Mouse (Mus musculus) midbrain, postnatal 0 days (tissue): ENCODE results near the gene Traf2. TPM values are rescaled to one million over a fixed set of nuclear protein-coding genes. Genes with fewer than 3 reads are reported as not detected.

ENCODE experiments used
- ATAC-seq: fragments of 200-750 bp; cut with Nextera tagmentation; 2 replicates; pipeline ENCODE4 v1.8.0; 2017; ENCODE audit warnings: moderate number of reproducible peaks, mild to moderate bottlenecking, moderate TSS enrichment, moderate library complexity; ENCODE audit not compliant: low FRiP score
- DNase-seq: peaks from one replicate; pipeline ENCODE4 v3.0.0-alpha.2; 2015; ENCODE audit warnings: low spot score
- H3K27ac ChIP-seq: fragments of 300-500 bp; sonication (generic); 2 replicates; pipeline ENCODE4 v1.5.1; 2014; ENCODE audit warnings: low read depth, mild to moderate bottlenecking, low read length, mixed read lengths
- H3K27me3 ChIP-seq: fragments of 300-500 bp; sonication (generic); 2 replicates; pipeline ENCODE4 v1.6.1; 2014; ENCODE audit warnings: low read length, control low read depth, mixed read lengths; ENCODE audit not compliant: insufficient read depth
- H3K36me3 ChIP-seq: fragments of 300-500 bp; sonication (generic); 2 replicates; pipeline ENCODE4 v1.6.1; 2014; ENCODE audit warnings: low read length, control low read depth, mixed read lengths; ENCODE audit not compliant: insufficient read depth
- H3K4me1 ChIP-seq: fragments of 300-500 bp; sonication (generic); 2 replicates; pipeline ENCODE4 v1.6.1; 2014; ENCODE audit warnings: mild to moderate bottlenecking, control low read depth, antibody characterized with exemption, low read length, mixed read lengths; ENCODE audit not compliant: insufficient read depth
- H3K4me2 ChIP-seq: fragments of 300-500 bp; sonication (generic); 2 replicates; pipeline ENCODE4 v1.6.1; 2014; ENCODE audit warnings: low read depth, mild to moderate bottlenecking, low read length, mixed read lengths; ENCODE audit not compliant: poor library complexity, severe bottlenecking
- H3K4me3 ChIP-seq: fragments of 300-500 bp; sonication (generic); 2 replicates; pipeline ENCODE4 v1.5.1; 2014; ENCODE audit warnings: low read depth, mild to moderate bottlenecking, low read length, moderate library complexity
- H3K9ac ChIP-seq: fragments of 300-500 bp; sonication (generic); replicated peaks from 2 replicates; pipeline ENCODE4 v1.6.1; 2014; ENCODE audit warnings: mild to moderate bottlenecking, low read length, moderate library complexity, mixed read lengths; ENCODE audit not compliant: poor library complexity, severe bottlenecking
- H3K9me3 ChIP-seq: fragments of 300-500 bp; sonication (generic); 2 replicates; pipeline ENCODE4 v1.6.1; 2016; ENCODE audit warnings: low read length, control low read depth
- CTCF ChIP-seq: IDR thresholded peaks from 2 replicates; pipeline ENCODE4 v1.5.1; 2016; ENCODE audit warnings: antibody characterized with exemption, mild to moderate bottlenecking
- WGBS: fragments of 180-500 bp; shearing (Covaris S2); extraction: QIAGEN DNeasy Blood & Tissue Kit; methylation state at CpG from one replicate; pipeline ENCODE4 v1.1.7; 2014; 5-methylcytosine and 5-hydroxymethylcytosine counted together
- polyA plus RNA-seq: library from polyadenylated mRNA; unstranded; fragments of >200 nt; fragmentation: Nextera tagmentation; extraction: Ambion mirVana; gene quantifications from 2 replicates; pipeline ENCODE4 v1.2.1, GENCODE M21; 2015
- total RNA-seq: library from RNA; depleted of rRNA; stranded (reverse); fragments of >200 nt; gene quantifications from 2 replicates; pipeline ENCODE4 v1.2.3, GENCODE M21; 2014

Gene Traf2
- total and polyA plus RNA-seq, 2 experiments from 2014 or later, result 5.5 to 7.0 TPM

DNA sequence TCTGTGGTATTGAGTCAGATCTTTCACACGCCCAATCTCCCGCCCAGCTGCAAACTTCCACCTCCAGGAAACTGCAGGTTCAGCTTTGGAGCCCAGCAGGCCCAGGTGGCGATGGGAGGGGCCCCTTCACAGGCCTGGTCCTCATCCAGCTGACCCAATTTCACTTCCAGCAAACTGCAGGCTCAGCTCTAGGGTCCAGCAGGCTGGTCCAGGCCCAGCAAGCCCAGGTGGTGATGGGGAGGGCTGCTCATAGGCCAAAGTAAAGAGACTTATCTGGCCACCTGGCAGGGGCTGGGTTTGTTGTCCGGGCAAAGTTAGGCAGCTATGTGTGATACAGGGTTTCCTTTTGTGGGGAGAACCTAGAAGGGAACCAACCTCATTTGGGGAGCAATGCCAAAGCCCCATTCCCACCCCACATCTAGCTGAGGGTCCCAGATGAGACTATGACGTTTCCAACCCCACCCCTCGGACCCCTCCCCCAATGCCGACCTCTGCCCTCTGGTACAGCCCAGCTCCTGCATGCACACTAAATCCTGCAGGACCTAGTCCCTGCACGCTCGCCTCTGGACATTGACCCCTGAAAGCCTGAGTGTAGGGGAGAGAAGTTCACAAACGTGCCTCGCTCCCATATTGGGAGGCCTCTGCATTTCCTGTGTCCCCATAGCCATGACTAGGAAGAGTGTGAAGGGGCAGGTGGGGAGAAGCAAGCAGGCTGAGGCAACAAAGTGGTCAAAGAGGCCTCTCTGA, 61.7 kb downstream of the Traf2 start:
- TF ChIP-seq CTCF, result no peak
- Histone ChIP-seq H3K27me3 (no peaks in the 10 kb centered on the region), H3K9me3 (no peaks in the 10 kb centered on the region), H3K4me2 (no peak overlapping the region), H3K9ac (no peak overlapping the region), H3K36me3 (no peaks in the 10 kb centered on the region), H3K4me1 (no peaks in the 10 kb centered on the region), H3K4me3 (no peak overlapping the region), H3K27ac (no peak overlapping the region)
- no peak for ATAC-seq
- DNase-seq, result peak; percentile 19
- 65% methylated on average over 11 of the region's 11 CpGs for WGBS

DNA sequence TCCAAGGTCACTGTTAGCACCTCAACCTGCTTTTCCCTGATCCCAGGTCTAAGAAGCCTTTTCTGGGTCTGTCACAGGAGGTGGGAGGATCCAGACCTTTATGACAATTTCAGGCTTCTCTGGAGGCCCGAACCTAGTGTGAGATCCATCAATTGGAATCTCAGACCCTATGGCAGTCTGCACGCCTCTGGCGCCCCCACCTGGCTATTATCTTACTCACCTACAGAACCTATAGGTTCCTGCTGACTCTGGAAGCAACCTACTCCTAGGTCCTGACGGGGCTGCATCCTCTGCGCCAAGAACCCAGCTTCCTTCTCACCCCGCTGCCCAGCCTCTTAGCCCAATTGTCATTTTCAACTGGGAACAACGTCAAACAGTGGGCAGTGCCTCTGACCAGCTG, 63.8 kb downstream of the Traf2 start:
- H3K27ac ChIP-seq, result no peak overlapping the region
- no peaks in the 10 kb centered on the region for H3K36me3 ChIP-seq
- H3K9me3 ChIP-seq, result no peaks in the 10 kb centered on the region
- no peak overlapping the region for H3K9ac ChIP-seq
- no peak for DNase-seq
- peak; percentile 31 for TF ChIP-seq CTCF
- H3K27me3 ChIP-seq, result no peaks in the 10 kb centered on the region
- WGBS, result 24% methylated on average over 7 of the region's 7 CpGs
- no peak overlapping the region for H3K4me3 ChIP-seq
- H3K4me1 ChIP-seq, result no peaks in the 10 kb centered on the region
- H3K4me2 ChIP-seq, result no peak overlapping the region
- no peak for ATAC-seq

DNA sequence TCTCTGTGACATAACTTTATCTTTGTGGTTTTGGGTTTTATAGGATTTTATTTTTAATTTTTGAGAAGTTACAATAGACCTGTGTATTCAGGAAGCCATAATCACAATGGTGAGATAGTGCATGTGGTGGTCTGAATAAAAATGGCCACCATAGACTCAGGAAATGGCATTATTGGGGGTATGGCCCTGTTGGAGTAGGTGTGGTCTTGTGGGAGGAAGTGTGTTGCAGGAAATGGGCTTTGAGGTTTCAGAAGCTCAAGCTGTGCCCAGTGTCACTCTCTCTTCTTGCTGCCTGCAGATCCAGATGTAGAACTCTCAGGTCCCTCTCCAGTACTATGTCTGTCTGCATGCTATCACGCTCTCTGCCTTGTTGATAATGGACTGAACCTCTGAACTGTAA, 66.2 kb downstream of the Traf2 start:
- Histone ChIP-seq H3K9me3 (no peaks in the 10 kb centered on the region), H3K36me3 (no peaks in the 10 kb centered on the region), H3K27me3 (no peaks in the 10 kb centered on the region), H3K9ac (no peak overlapping the region), H3K4me2 (no peak overlapping the region), H3K27ac (no peak overlapping the region), H3K4me1 (no peaks in the 10 kb centered on the region), H3K4me3 (no peak overlapping the region)
- TF ChIP-seq CTCF, result no peak
- DNase-seq, result no peak
- no peak for ATAC-seq
- 95% methylated on average over 1 of the region's 1 CpGs for WGBS

DNA sequence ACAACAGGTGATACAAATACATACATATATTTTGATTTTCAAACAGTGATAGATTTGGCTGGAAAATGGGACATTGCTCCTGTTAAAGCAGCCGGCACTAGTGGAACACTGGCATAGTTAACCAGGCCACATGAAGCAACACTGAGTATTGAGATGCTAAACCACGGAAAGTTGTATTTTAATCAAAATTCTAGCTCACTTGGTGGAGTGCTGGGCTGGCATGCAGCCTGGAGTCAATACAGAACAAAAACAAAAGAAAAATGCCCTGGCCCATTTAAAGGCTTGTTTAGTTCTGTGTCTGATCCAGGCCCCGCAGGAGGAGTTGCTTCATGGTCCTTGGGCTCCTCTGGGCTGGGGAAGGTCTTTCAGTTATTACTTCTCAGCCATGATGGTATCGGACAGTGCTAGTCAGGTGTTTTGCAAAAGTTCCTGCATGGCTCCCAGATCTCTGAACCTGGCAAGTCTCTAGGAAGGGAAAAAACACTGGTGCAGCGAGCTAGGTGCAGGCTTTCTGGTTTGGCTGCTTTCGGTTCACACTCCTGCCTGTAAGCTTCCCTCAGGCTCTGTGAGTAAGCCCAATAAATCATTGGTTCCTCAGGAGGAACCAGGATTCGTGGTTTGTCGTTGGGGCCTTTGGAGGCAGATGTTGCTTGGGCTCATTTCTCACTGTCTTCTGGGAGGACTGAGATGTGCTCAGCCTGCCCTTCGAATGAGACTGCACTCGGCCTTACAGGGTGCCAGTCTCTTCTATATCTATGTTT, 67.0 kb downstream of the Traf2 start:
- Histone ChIP-seq H3K4me3 (no peak overlapping the region), H3K9me3 (no peaks in the 10 kb centered on the region), H3K4me1 (no peaks in the 10 kb centered on the region), H3K27me3 (no peaks in the 10 kb centered on the region), H3K36me3 (no peaks in the 10 kb centered on the region), H3K27ac (no peak overlapping the region), H3K4me2 (no peak overlapping the region), H3K9ac (no peak overlapping the region)
- WGBS, result 75% methylated on average over 10 of the region's 10 CpGs
- TF ChIP-seq CTCF, result no peak
- no peak for ATAC-seq
- DNase-seq, result no peak

DNA sequence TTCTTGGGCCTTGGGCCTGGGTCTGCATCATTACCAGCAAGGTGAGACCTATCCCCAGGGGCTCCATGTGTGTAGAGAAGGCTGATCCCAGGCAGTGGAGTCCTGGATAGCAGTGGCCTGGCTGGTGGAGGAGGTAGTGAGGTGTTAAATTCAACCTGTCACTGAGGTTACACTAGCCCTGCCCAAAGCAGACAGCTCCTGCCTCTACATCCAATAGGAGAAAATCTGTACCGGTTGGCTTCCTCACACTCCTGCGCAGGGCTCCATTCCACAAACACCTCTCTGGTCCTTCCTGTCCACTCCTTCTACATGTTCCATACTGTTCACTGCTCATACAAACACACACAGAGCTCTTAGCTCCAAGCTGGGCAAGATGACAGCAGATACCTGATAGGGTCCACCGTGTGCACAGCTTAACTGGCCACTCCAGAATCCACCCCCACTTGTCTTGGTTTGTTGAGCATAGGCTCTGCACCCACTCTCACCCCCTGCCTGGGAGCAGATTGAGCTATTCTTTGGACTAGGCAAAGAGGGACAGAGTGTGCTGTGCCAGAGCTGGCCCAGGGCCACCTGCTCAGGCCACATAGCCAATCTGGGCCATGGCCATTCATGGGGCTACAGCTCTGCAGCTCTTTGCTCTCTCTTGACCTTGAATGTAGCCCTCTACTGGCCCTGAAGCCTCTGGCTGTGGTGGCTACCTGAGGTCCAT, 68.6 kb downstream of the Traf2 start:
- H3K4me3 ChIP-seq, result no peak overlapping the region
- no peak for TF ChIP-seq CTCF
- H3K4me1 ChIP-seq, result no peaks in the 10 kb centered on the region
- H3K9me3 ChIP-seq, result no peaks in the 10 kb centered on the region
- H3K4me2 ChIP-seq, result no peak overlapping the region
- ATAC-seq (no peak), DNase-seq (peak; percentile 16)
- H3K27ac ChIP-seq, result no peak overlapping the region
- WGBS, result 90% methylated on average over 3 of the region's 3 CpGs
- no peak overlapping the region for H3K9ac ChIP-seq
- H3K27me3 ChIP-seq, result no peaks in the 10 kb centered on the region
- no peaks in the 10 kb centered on the region for H3K36me3 ChIP-seq

DNA sequence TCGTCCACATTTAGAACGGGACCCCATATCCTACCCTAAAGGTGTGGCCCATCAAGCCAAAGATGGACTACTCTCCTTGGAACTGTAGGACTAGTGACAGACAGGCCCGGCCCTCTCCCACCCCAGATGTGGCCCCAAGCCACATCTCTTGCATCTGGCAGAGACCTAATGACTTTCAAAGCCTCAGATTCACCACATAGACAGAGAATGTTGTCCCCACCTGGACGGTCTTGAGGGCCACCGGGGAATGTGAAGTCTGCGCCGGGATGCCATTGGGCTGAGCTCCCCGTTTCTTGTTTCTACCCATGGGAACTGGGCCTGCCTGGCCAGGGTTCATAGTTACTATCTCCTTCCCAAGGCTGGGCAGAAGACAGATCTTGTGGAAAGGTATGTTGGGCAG, 69.2 kb downstream of the Traf2 start:
- ATAC-seq, result no peak
- no peak for TF ChIP-seq CTCF
- Histone ChIP-seq H3K27me3 (no peaks in the 10 kb centered on the region), H3K4me2 (no peak overlapping the region), H3K27ac (no peak overlapping the region), H3K4me3 (no peak overlapping the region), H3K4me1 (no peaks in the 10 kb centered on the region), H3K36me3 (no peaks in the 10 kb centered on the region), H3K9ac (no peak overlapping the region), H3K9me3 (no peaks in the 10 kb centered on the region)
- WGBS, result 90% methylated on average over 8 of the region's 8 CpGs
- DNase-seq, result no peak
